Mouse (Mus musculus) olfactory bulb, adult 2 months (tissue): ENCODE data around the gene Hdhd3.

Source experiments
- CTCF ChIP-seq: fragments of 200-500 bp; IDR thresholded peaks from 2 replicates; pipeline ENCODE4 v1.5.1; 2012; ENCODE audit warnings: low read depth, mild to moderate bottlenecking, low read length, moderate library complexity; ENCODE audit not compliant: insufficient read depth
- POLR2A ChIP-seq: fragments of 200-500 bp; IDR thresholded peaks from 2 replicates; pipeline ENCODE4 v1.6.1; 2012; ENCODE audit warnings: mild to moderate bottlenecking, low read depth, low read length, moderate library complexity; ENCODE audit not compliant: insufficient read depth

DNA sequence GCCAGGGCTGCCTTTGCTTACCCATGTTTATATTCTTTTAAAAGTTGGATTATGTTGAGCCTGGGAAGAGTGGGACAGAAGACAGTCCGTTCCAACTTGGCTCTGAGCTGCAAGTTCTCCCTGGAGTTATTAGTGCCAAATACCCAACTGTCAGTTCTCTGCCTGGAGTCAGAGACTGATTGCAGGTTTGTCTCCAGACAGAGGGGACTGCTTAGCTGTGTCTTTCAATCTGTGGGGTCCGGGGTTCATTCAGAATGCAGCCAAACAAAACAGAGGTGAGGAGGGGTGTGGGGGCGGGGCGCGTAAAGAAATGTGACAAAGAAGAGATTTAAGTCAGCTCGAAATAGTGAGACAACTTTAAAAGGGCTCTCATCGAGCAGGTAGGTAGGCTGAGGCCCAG is 1.7 kb downstream of the Hdhd3 start:
- no peak for TF ChIP-seq CTCF
- TF ChIP-seq POLR2A = no peak
